Mouse (Mus musculus): Measurements from ENCODE around the gene Rreb1. TPM values are rescaled to one million over a fixed set of nuclear protein-coding genes. Genes with fewer than 3 reads are reported as not detected.

Gene Rreb1
- total RNA-seq (2022) = 10 to 100 TPM; 30.6 to 49.4 (median 43.4) TPM

DNA sequence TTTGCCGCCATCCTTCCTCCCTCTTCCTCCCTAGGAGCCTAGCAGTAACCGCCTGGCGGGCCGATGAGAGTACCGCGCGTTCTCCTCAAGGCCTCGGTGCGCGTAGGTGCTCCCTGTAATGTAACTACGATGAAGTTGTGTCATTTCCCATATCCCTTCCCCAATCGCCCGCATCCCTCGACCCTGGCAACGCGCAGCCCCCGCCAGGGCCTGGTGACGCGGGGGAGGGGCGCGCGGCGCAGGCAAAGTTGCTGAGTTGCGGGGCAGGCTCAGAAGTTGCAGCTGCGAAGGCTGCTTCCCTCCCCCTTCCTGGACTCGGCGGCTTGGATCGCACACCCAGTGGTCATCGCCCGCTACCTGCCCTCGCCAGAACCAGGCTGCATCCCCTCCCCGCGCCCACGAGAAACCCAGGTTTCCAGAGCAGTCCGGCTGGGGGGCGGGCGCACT is at the start of gene Rreb1:
Rreb1 (plus strand) TSS at position 254 of the 447 bp plus-strand sequence.
- peak; percentile 10 to 25 for DNase-seq (ENCODE audit: low spot score in 2 of 2)

DNA sequence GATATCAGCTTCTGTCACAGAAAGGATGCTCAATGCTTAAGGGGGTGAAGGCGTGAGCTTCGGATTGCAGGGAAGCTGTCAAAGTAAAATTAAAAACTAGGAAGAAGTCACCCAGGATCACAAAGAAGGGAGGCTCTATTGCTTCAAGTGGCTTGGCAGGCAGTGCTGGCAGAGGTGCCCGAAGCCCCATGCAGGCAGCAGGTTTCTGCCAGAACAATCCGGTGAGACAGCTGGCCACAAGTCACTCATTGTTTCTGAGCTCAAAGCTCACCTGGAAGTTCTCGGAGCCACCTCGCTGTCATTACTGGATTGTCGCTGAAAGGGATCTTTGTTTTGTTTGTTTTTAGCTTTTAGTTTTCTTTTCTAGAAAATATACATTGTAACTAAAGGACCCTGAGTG is 49.6 kb upstream of the Rreb1 start:
- DNase-seq (ENCODE audit: low spot score in 2 of 2) = no peak

DNA sequence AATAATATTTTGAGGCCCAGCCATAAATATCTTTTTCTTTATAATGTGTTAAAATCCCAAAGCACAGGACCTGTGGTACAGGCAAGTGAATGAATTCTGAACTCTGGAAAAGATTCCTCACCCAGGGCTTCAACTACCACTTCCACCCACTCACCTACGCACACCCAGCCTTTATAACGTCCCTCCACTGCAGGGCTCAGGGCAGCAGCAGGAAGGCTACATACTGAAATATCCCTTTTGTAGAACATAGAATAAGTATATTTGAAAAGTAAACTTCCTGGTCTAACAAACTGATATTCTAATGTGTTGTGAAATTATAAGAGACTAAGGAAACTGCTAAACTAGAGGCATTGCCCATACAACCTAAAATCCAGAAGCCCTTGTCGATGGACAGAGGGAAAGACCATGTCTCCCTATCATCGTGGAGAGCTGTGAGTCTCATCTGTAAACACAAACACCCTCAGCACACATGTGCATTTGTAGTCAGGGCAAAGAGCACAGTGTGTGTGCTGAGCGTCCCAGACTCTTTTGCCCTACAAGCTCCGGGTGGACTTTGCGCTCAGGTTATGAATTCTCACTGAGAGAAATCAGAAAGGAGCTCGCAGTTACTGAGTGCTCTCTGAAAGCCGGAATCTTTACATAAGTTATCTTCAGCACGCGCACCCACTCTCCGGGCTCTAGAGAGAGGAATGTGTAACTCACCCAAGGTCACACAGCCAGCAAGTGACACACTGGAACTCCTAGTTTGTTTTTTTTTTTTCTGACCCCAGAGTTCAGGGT is 46.1 kb upstream of the Rreb1 start:
- no peak for DNase-seq (ENCODE audit: low spot score in 2 of 2)

DNA sequence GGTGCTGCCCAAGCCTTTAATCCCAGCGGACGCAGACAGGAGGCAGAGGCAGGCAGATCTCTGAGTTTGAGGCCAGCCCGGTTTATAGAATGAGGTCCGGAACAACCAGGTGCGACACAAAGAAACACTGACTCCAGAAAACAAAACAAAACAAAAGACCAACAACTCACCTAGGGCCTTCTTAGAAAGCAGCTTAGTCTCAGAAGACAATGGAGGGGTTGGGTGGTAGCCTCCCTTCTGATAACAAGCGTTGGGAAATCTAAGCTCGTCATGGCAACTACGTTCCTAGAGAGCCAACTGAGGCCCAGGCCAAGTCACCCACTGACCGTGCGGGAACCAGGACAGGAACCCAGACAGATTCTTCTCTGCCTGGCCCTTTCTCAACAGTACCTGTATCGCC is 43.7 kb upstream of the Rreb1 start:
- DNase-seq (ENCODE audit: low spot score in 2 of 2) = no peak

DNA sequence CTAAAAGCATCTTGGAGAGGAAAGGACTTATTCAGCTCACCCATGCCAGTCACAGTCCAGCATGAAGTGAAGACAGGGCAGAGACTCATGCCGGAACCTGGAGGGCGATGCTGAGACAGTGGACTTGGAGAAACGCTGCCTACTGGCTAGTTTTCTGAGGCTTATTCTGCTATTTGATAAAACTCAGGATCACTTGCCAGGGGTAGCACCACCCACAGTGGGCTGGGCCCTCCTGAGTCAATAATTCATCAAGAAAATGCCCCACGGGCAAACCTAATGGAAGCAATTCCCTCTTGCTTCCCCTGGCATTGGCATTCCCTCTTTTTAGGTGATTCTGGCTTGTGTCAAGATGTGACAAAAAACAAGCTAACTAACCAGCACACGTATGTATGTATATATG is 38.1 kb upstream of the Rreb1 start:
- DNase-seq (ENCODE audit: low spot score in 2 of 2) = no peak

DNA sequence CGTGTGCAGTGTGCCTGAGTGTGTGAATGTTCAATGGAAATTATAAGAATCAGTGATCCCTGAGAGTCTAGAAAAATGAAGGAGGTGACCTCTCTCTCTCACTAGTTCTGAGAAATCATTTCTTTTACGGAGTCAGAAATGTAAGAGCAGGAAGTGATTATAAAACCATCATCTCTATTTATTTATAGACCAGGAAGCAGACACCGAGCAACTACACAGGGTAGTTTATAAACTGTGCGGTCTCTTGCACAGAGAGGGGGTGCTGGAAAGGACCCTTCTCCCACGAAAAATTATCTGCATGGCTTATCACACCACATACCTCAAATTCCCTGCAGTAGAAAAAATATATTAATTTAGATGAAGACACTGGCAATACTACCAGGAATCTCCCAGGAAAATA is 37.4 kb upstream of the Rreb1 start:
- no peak for DNase-seq (ENCODE audit: low spot score in 2 of 2)

DNA sequence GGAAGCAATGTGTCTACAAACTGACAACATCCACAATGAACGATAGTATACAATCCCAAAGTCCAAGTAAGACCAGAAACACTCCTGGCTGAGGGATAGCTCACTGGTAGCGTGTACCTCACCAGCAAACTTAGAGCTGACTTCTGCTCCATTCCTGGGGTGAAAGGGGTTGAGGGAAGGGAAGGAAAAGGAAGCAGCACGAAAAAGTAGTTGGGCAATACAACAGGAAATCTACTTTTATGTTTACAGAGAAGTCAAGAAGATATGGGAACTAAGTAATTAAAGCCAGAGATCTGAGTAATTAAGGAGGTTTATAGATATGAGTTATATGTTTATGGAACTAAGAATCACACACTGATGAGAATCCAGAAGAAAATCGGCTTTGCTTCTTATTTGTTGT is 36.0 kb upstream of the Rreb1 start:
- DNase-seq (ENCODE audit: low spot score in 2 of 2) = no peak

DNA sequence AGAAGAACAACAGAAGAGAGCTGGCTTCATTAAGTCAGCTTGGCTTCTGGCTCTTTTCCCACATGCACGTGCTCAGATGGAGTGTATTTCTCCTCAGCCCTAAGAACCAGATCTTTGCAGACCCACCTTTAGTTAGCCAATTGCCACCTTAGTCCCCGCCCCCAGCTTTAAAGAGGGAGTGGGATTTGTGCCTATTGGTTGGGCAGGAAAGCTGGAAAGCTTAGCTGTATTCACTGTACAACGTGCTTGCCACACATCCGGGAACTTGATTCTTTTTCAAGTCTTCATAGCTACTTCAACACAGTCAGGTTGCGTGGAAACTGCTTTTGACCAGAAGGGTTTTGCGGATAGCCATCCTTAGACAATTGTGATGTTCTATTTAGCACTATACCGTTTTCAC is 30.7 kb upstream of the Rreb1 start:
- no peak for DNase-seq (ENCODE audit: low spot score in 2 of 2)

DNA sequence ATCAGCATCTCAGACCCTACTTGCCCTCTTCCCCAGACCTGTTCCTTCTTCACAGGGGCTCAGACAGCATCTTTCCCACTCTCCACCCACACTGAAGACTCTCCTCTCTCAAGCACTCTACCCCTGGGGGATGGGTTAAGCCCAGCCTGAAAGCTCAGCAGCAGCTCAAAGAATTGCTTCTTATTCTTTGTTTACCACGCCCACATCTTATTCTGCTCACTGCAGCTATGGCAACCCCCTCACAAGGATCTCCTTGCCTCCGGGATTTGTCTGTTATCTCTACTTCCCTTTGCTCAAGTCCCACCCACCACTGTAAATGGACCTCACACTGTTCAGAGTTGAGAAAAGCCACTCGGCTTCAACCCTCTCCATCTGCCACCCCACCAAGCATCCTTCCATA is 28.7 kb upstream of the Rreb1 start:
- DNase-seq (ENCODE audit: low spot score in 2 of 2) = peak in 1 of 2 experiments; percentile 59

DNA sequence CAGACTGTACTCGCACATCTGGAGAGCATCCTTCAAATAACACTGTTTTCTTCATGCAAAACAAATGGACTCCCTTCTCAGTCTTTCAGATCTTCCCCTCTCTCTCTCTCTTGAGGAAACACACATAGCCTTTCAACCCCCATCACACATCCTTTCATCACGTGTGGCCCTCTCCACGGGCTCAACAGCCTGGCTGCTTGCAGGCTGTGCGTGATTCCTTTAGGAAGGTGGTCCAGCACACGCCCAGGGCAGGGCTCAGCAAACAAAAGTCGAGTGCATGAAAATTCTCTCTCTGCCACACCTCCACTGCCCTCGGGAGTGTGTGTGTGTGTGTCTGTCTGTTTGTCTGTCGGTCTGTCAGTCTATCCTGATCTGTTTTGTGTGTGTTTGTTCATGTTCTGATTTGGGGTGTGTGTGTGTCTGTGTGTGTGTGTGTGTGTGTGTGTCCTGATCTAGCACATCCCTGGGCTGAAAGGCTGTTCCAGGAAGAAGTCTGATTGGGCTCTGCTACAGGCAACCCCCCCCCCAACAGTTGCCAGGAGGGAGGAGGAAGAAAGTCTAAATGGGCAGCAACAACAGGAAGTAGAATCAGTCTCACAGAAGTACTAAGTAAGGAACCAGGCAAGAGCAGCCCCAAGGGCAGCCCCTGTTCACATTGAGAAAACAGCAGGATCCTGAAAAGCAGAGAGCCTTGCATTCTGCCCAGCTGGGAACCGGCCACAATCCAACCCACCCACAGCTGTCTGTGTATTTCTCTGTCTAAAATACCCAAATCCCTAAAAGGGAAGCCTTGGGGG is 26.8 kb upstream of the Rreb1 start:
- peak in 1 of 2 experiments; percentile 15 for DNase-seq (ENCODE audit: low spot score in 2 of 2)

DNA sequence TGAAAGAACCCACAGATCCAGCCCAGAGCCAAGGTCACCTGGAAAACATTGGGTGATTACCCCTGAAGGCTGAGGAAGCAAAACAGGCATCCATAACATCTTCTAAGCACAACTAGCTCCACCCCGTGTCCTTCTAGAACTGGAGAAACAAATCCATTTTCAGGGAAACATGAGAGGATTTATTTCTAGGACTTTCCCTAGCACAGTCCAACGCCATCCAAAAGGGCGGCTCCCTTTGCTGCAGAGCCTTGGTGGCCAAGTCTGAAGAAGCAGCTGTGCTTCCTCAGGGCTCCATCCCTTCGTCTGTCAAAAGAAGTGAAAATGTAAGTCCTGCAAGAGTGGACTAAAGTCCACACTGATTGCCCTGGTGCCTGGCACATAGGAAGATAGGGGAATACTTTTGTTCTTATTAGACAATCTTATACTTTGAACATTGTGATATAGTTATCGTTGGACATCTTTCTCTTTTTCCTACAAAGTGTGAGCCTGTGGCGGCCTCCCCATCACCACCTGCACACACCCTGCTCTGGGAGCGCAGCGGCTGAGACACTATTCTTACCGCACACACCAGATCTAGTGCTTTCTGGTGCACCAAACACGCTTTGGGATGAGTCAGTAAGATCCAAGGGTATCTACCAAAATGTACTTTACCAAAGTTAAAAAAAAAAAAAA is 18.7 kb upstream of the Rreb1 start:
- DNase-seq (ENCODE audit: low spot score in 2 of 2) = no peak

DNA sequence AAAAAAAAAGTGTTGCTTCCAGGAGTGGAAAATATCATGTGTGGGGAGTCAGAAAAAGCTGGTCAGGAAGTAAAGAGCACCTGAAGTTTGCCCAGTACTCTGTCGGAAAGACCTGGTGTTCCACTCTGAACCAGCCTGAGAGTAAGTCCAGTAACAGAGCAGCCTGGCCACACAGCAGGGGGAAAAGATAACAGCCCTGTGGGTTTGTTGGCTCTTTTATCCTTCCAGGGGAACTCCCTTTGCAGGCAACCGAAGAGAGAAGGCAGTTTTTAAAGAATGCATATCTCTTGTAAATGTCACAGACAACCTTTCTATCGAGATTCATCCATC is 18.2 kb upstream of the Rreb1 start:
- no peak for DNase-seq (ENCODE audit: low spot score in 2 of 2)

DNA sequence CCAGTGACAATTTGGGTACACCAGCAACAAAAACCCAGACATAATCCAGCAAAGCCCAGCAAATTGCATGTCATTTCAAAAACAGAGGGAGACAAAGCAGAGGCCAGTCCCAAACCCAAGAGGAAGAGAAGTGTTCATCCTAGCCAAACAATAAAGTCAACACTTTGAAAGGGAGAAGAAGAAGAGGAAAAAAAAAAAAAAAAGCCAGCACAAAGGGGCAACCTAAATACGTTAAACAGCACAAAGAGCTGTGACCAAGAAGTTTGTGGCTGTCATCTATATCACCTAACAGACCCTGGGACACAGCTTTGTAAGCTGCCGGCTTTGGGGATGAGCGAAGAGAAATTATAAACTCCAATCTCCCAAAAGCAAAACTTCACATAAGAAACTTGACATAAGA is 17.8 kb upstream of the Rreb1 start:
- DNase-seq (ENCODE audit: low spot score in 2 of 2) = no peak

DNA sequence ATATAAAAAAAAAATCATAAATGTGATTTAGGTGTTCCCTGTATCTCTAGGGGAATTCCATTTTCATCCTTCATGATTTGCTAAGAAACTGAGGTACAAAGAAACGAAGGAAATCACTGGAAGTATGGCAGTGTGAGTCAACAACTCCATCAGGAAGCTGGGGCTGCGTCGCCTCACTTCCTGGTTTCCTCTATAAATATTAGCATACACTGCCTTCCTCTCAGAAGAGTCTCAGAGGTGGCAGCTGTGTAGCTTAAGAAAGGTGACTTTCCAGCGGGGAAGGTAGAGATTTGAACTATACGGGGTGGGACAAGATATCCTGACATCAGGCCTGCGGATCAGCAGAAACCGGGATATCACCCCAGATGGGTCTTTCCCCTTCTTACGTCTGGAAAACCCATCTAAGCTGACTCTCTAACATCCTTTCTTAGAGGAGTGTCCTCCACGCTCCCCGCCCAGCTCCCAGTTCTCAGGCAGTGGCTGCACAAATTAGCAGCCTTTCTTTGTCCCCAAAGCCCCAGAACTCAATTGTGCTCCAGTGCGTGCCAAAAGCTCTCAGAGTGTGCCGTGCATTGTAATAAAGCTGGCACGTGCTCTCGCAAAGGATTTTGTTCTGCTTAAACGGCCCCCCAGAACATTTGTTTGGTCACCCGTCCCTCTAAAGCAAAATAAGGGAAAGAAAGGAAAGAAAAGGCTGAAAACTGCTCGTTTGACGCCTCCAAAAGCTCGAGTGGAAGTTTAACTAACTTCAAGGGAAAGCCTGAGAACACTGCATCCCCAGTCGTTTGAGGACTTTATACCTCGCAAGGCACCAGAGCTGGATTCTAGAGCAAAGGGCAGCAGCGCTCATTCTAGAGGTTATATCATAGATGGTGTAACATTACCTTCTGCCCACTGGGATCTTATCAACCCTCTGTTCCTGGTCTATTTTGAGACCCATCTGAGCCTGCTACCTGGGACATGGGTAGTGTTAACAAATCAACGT is 17.0 kb upstream of the Rreb1 start:
- no peak for DNase-seq (ENCODE audit: low spot score in 2 of 2)

DNA sequence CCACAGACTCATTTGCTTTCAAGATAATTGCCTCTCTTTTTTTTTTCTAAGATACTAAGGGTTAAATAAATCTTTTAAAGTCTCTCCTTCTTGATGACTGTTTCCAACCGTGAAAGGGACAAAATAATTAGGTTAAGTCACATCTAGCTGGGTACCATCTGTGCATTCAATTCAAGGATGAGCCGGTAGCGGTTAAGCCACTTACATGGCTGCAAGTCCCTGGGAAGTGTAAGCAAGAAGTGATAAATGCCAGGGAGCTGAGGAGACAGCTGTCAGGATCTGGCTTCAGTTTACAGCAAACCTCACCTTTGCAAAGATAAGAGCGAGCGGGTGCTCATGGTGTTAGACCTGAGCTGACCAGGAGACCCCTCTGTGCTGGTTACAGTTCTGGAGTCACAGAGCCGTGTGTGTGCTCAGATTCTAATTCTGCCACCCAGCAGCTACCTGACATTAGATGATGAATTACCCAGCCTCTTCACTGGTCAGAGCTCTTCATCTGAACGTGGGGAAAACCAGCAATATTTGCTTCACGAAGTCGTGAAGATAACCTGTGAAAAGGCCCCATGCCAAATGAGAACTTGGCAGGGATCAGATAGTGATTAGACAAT is 14.3 kb upstream of the Rreb1 start:
- DNase-seq (ENCODE audit: low spot score in 2 of 2) = no peak

DNA sequence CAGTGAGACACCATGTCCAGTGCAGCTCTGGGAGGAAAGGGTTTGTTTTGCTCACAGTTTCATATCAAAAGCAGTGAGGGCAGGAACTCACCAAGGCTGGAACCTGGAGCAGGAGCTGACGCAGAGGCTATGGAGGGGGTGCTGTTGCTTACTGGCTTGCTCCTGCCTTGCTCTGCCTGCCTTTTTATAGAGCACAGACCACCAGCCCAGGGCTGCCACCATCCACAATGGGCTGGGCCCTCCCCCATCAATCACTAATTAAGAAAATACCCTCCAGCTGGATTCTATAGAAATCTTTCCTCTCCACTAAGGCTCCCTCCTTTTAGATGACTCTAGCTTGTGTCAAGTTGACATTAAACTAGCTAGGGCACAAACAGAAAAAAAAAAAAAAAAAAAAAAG is 8.4 kb upstream of the Rreb1 start:
- no peak for DNase-seq (ENCODE audit: low spot score in 2 of 2)

DNA sequence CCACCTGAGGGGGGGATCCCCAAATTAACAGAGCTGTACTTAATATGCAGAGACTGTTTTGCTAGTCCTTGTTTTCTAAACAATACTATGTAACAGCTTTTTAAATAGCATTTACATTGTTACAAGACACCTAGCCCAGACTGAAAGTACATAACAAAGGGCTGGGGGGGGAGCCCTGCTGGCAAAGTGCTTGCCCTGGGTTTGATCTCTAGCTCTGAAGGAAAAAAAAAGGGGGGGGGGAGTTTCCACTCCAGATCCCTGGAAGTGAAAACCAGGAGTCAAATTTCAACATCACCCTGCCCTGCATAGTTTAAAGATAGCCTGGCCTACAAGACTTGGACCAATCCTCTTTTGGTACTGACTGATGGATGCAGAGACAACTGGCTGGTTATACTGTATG is 4.7 kb upstream of the Rreb1 start:
- no peak for DNase-seq (ENCODE audit: low spot score in 2 of 2)

DNA sequence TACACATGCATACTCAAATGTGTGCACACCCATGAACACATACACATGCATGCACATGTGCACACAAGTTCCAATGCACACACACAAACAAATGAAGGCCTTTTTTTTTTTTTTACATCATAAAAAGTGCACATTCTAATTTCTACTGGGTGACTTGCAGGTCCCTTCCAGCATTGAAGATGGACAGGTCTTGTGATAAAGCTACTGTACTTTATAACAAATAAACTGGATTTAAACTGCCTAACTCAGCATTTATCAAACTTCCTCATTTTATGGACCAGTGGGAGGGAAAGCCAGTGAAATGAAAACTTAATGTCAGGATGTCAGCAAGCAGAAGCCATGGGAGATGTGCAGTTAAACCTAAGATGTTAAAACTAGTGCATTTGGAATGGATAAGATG is 1.5 kb upstream of the Rreb1 start:
- no peak for DNase-seq (ENCODE audit: low spot score in 2 of 2)

DNA sequence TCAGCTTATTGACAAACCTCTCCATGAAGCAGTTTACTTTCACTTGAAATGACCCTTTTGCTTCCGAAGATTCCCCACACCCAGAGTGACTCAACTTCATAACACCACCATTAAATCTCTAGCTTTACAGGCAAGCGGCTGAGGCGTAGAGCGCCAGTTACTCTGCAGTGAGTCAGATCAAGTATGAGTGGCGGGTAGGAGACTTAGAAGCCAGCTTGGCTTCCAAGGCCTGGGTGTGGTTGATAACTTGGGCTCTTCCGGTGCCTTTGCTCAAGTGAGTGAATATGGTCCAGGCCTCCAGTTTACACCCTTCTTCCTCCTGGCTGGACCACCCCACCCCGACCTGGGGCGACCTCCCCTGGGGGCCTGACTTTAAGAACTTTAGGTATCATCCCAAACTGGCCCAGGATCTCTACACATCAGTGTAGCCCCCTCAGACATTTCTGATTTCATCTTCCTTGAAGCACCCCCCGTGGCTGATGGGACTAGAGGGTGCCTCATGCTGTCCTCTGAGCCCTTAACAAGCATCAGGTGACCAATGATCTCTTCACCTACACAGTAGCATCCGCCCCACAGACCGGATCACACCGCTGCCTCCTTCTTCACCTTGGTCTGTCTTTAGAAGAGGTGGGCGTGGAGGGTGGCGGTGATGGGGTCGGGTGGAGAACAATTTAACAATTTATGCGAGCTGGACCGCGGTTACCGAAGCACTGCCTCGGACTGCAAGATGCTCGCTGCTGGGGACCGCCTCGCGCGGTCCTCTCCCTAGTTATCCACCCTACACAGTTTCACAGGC is 651 bp upstream of the Rreb1 start:
- no peak for DNase-seq (ENCODE audit: low spot score in 2 of 2)
